Mouse (Mus musculus) forebrain, embryonic 13.5 days (tissue): ENCODE results near the gene Rnf224. TPM values are rescaled to one million over a fixed set of nuclear protein-coding genes. Genes with fewer than 3 reads are reported as not detected.

Experiments used
- ATAC-seq: fragments of 200-750 bp; cut with Nextera tagmentation; 2 replicates; pipeline ENCODE4 v1.8.0; 2017
- H3K27ac ChIP-seq: fragments of 300-500 bp; sonication (generic); 2 replicates; pipeline ENCODE4 v1.5.1; 2015; ENCODE audit warnings: inconsistent platforms, mild to moderate bottlenecking, moderate library complexity
- H3K27me3 ChIP-seq: fragments of 300-500 bp; sonication (generic); 2 replicates; pipeline ENCODE4 v1.6.1; 2015; ENCODE audit warnings: mild to moderate bottlenecking, inconsistent platforms
- H3K36me3 ChIP-seq: fragments of 300-500 bp; sonication (generic); 2 replicates; pipeline ENCODE4 v1.6.1; 2015; ENCODE audit warnings: mild to moderate bottlenecking, inconsistent platforms; ENCODE audit not compliant: poor library complexity, severe bottlenecking
- H3K4me1 ChIP-seq: fragments of 300-500 bp; sonication (generic); 2 replicates; pipeline ENCODE4 v1.6.1; 2015; ENCODE audit warnings: inconsistent platforms
- H3K4me2 ChIP-seq: fragments of 300-500 bp; sonication (generic); 2 replicates; pipeline ENCODE4 v1.6.1; 2015; ENCODE audit warnings: inconsistent platforms, mild to moderate bottlenecking, moderate library complexity
- H3K4me3 ChIP-seq: fragments of 300-500 bp; sonication (generic); 2 replicates; pipeline ENCODE4 v1.5.1; 2015; ENCODE audit warnings: mild to moderate bottlenecking, inconsistent platforms
- H3K9ac ChIP-seq: fragments of 300-500 bp; sonication (generic); 2 replicates; pipeline ENCODE4 v1.6.1; 2015; ENCODE audit warnings: mild to moderate bottlenecking, inconsistent platforms
- H3K9me3 ChIP-seq: fragments of 300-500 bp; sonication (generic); replicated peaks from 2 replicates; pipeline ENCODE4 v1.6.1; 2016; ENCODE audit warnings: inconsistent platforms
- WGBS: fragments of 180-500 bp; shearing (Covaris S2); methylation state at CpG from one replicate; pipeline ENCODE4 v1.1.7; 2015; 5-methylcytosine and 5-hydroxymethylcytosine counted together
- polyA plus RNA-seq: library from polyadenylated mRNA; unstranded; fragments of >200 nt; fragmentation: Nextera tagmentation; extraction: Ambion mirVana; gene quantifications from 2 replicates; pipeline ENCODE4 v1.2.1, GENCODE M21; 2015

Gene Rnf224
- polyA plus RNA-seq, 1 experiment from 2014 or later, result not detected

GRCm38 (mm10) chr2:25185625-25186574, 50.7 kb downstream of the Rnf224 start:
- Histone ChIP-seq H3K4me2 (peak overlapping the region; percentile 84), H3K4me1 (peaks cover 51% of the 10 kb centered on the region), H3K9me3 (no peaks in the 10 kb centered on the region), H3K27me3 (no peaks in the 10 kb centered on the region), H3K36me3 (peaks cover 8% of the 10 kb centered on the region; the same call in 1 of the 2 replicates), H3K9ac (peak overlapping the region; percentile 86), H3K4me3 (peak overlapping the region; percentile 50), H3K27ac (peak overlapping the region; percentile 97)
- peak; percentile 81 for ATAC-seq
- under 1% methylated on average over 64 of the region's 64 CpGs for WGBS

GRCm38 (mm10) chr2:25184496-25184895, 52.1 kb downstream of the Rnf224 start:
- WGBS, result 91% methylated on average over 7 of the region's 7 CpGs
- Histone ChIP-seq H3K36me3 (peaks cover 8% of the 10 kb centered on the region; the same call in 1 of the 2 replicates), H3K4me3 (peak overlapping the region; percentile 6; the same call in 1 of the 2 replicates), H3K9me3 (no peaks in the 10 kb centered on the region), H3K27ac (peak overlapping the region; percentile 97), H3K27me3 (no peaks in the 10 kb centered on the region), H3K4me1 (peaks cover 59% of the 10 kb centered on the region), H3K4me2 (peak overlapping the region; percentile 84), H3K9ac (no peak overlapping the region)
- no peak for ATAC-seq

Other genes with a start within 250 kb of the Rnf224 start
- 125 and 129 TPM in 2 replicates for gene Nsmf, start 182.4 kb downstream of the Rnf224 start, polyA plus RNA-seq
- gene Entpd8, start 156.5 kb downstream of the Rnf224 start, polyA plus RNA-seq, result not detected in 2 replicates
- not detected in 2 replicates for gene Noxa1, start 141.6 kb downstream of the Rnf224 start, polyA plus RNA-seq
- 29.2 and 30.8 TPM in 2 replicates for gene Nrarp, start 56.0 kb downstream of the Rnf224 start, polyA plus RNA-seq
- 0.66 and 0.78 TPM in 2 replicates for gene Tor4a, start 39.9 kb downstream of the Rnf224 start, polyA plus RNA-seq
- gene Nelfb, start 25.3 kb downstream of the Rnf224 start, polyA plus RNA-seq, result 95.4 and 104 TPM in 2 replicates
- not detected in 2 replicates for gene Stpg3, start 22.1 kb downstream of the Rnf224 start, polyA plus RNA-seq
- 0.21 TPM in 1 of 2 replicates, not detected in the other for gene Fam166a, start 18.0 kb downstream of the Rnf224 start, polyA plus RNA-seq
- 448 and 518 TPM in 2 replicates for gene Tubb4b, start 12.1 kb downstream of the Rnf224 start, polyA plus RNA-seq
- gene Slc34a3, start 2.4 kb downstream of the Rnf224 start, polyA plus RNA-seq, result not detected in 2 replicates
- gene Rnf208, start 5.5 kb upstream of the Rnf224 start, polyA plus RNA-seq, result 43.1 and 43.2 TPM in 2 replicates
- gene Cysrt1, start 5.7 kb upstream of the Rnf224 start, polyA plus RNA-seq, result 0.29 TPM in 1 of 2 replicates, not detected in the other
- gene AL732309.1, start 10.1 kb upstream of the Rnf224 start, polyA plus RNA-seq, result 4.4 and 7.1 TPM in 2 replicates
- gene Tmem203, start 18.7 kb upstream of the Rnf224 start, polyA plus RNA-seq, result 19.4 and 20.3 TPM in 2 replicates
- gene Tprn, start 25.8 kb upstream of the Rnf224 start, polyA plus RNA-seq, result 9.7 and 10.8 TPM in 2 replicates
- 233 and 245 TPM in 2 replicates for gene Ssna1, start 35.7 kb upstream of the Rnf224 start, polyA plus RNA-seq
- 126 and 148 TPM in 2 replicates for gene Anapc2, start 35.7 kb upstream of the Rnf224 start, polyA plus RNA-seq
- gene Tmem210, start 51.4 kb upstream of the Rnf224 start, polyA plus RNA-seq, result not detected in 2 replicates
- gene Lrrc26, start 53.1 kb upstream of the Rnf224 start, polyA plus RNA-seq, result 0.14 TPM in 1 of 2 replicates, not detected in the other
- 5.6 and 7.9 TPM in 2 replicates for gene Grin1, start 82.4 kb upstream of the Rnf224 start, polyA plus RNA-seq
- 59.2 and 63.2 TPM in 2 replicates for gene Man1b1, start 95.6 kb upstream of the Rnf224 start, polyA plus RNA-seq
- 22.8 and 23.3 TPM in 2 replicates for gene Dpp7, start 119.6 kb upstream of the Rnf224 start, polyA plus RNA-seq
- gene Uap1l1, start 128.9 kb upstream of the Rnf224 start, polyA plus RNA-seq, result 2.2 and 3.5 TPM in 2 replicates
- gene Sapcd2, start 135.5 kb upstream of the Rnf224 start, polyA plus RNA-seq, result 49.4 and 62.3 TPM in 2 replicates
- gene Entpd2, start 159.1 kb upstream of the Rnf224 start, polyA plus RNA-seq, result 0.68 and 0.98 TPM in 2 replicates
- 287 and 315 TPM in 2 replicates for gene Npdc1, start 162.6 kb upstream of the Rnf224 start, polyA plus RNA-seq
- 0.08 TPM in 1 of 2 replicates, not detected in the other for gene Fut7, start 186.5 kb upstream of the Rnf224 start, polyA plus RNA-seq
- gene Abca2, start 191.9 kb upstream of the Rnf224 start, polyA plus RNA-seq, result 5.7 and 8.2 TPM in 2 replicates
- 2.4 and 3.2 TPM in 2 replicates for gene Clic3, start 220.1 kb upstream of the Rnf224 start, polyA plus RNA-seq
- gene Paxx, start 224.3 kb upstream of the Rnf224 start, polyA plus RNA-seq, result 62.0 and 65.9 TPM in 2 replicates
- gene Ptgds, start 233.3 kb upstream of the Rnf224 start, polyA plus RNA-seq, result 7.6 and 9.7 TPM in 2 replicates